Mouse (Mus musculus): ENCODE measurements around the gene Cd8a.

GRCm38 (mm10) chr6:71324816-71325215 is 48.4 kb upstream of the Cd8a start:
- TF ChIP-seq CTCF (IDR thresholded peaks at IDR 0.05) (no peak), EP300 (IDR thresholded peaks at IDR 0.05; ENCODE audit: insufficient read depth, low read depth, low read length) (no peak), POLR2A (IDR thresholded peaks at IDR 0.05; ENCODE audit: insufficient read depth, low read depth, low read length) (no peak)

Measured in heart, adult 2 months (tissue).